Mouse (Mus musculus): Measurements from ENCODE around the gene Mylk4.

Gene Mylk4

GRCm38 (mm10) chr13:32660294-32660693 is 123.5 kb downstream of the Mylk4 start:
- in situ Hi-C loops (cut with MboI; ENCODE audit: unreplicated experiment in 2 of 2): loop anchor here (5.0 to 10.0 kb wide), 7 partner anchors 48 to 445 kb away; no protein-coding TSS in a partner anchor

DNA sequence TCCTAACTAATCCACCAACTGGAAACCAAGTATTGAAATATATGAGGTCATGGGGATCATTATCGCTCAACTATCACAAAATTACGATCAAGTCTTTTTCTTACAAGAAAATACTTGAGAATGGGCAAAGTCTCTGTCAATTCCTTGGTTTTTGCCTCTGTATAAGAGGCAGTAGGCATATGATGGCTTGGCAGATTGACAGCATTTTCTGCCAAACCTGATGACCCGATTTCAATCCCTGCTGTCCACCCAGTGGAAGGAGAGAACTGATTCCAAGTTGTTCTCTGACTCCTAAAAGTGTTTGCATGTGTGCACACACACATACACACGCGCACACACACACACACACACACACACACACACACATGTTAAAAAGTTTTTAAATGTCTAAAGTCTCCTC is 124.5 kb downstream of the Mylk4 start:
- in situ Hi-C loops (cut with MboI; ENCODE audit: unreplicated experiment in 2 of 2): no loop called here

DNA sequence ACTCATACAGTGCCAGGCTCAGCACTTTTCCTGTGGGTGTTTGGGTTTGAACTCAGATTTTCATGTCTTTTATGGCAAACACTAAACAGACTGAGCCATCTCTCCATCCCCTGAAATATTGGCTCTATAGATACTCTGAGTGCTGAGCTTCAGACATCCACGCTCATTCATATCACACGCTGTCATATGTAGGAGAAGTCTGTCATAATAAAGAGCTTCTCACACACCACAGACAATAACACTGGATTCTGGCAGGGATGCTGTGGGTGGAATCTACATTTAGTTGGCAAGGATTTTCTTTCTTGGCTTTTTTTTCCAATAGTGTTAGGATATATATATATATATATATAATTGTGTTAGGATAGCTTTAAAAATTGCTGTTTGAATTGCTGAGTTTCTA is 126.2 kb downstream of the Mylk4 start:
- in situ Hi-C loops (cut with MboI; ENCODE audit: unreplicated experiment in 2 of 2): no loop called here

Measured in v-Abl transformed pro-B cells (cell line).